Mouse (Mus musculus) stomach, embryonic 14.5 days (tissue): Measurements from ENCODE around the gene Itih2. TPM values are rescaled to one million over a fixed set of nuclear protein-coding genes. Genes with fewer than 3 reads are reported as not detected.

Experiments
- ATAC-seq: fragments of 200-750 bp; cut with Nextera tagmentation; 2 replicates; pipeline ENCODE4 v1.8.0; 2017; ENCODE audit warnings: low read depth, moderate TSS enrichment; ENCODE audit not compliant: insufficient number of reproducible peaks, insufficient read depth, low FRiP score
- H3K27ac ChIP-seq: fragments of 300-500 bp; sonication (generic); 2 replicates; pipeline ENCODE4 v1.5.1; 2014; ENCODE audit warnings: mild to moderate bottlenecking, low read length, moderate library complexity, mixed read lengths
- H3K27me3 ChIP-seq: fragments of 300-500 bp; sonication (generic); 2 replicates; pipeline ENCODE4 v1.6.1; 2014; ENCODE audit warnings: low read length, control low read depth, mixed read lengths; ENCODE audit not compliant: control insufficient read depth, insufficient read depth
- H3K36me3 ChIP-seq: fragments of 300-500 bp; sonication (generic); 2 replicates; pipeline ENCODE4 v1.6.1; 2014; ENCODE audit warnings: mild to moderate bottlenecking, control low read depth, low read length, moderate library complexity, mixed read lengths; ENCODE audit not compliant: control insufficient read depth, insufficient read depth
- H3K4me1 ChIP-seq: fragments of 300-500 bp; sonication (generic); 2 replicates; pipeline ENCODE4 v1.6.1; 2014; ENCODE audit warnings: low read length, control low read depth, mixed read lengths; ENCODE audit not compliant: control insufficient read depth, insufficient read depth
- H3K4me2 ChIP-seq: fragments of 300-500 bp; sonication (generic); replicated peaks from 2 replicates; pipeline ENCODE4 v1.6.1; 2014; ENCODE audit warnings: low read depth, low read length, control low read depth
- H3K4me3 ChIP-seq: fragments of 300-500 bp; sonication (generic); 2 replicates; pipeline ENCODE4 v1.5.1; 2014; ENCODE audit warnings: low read depth, low read length, control low read depth
- H3K9ac ChIP-seq: fragments of 300-500 bp; sonication (generic); replicated peaks from 2 replicates; pipeline ENCODE4 v1.6.1; 2014; ENCODE audit warnings: low read depth, mild to moderate bottlenecking, control low read depth, low read length, moderate library complexity, mixed read lengths
- H3K9me3 ChIP-seq: fragments of 300-500 bp; sonication (generic); 2 replicates; pipeline ENCODE4 v1.6.1; 2016; ENCODE audit warnings: low read depth, low read length, control low read depth; ENCODE audit not compliant: control insufficient read depth
- WGBS: fragments of 180-500 bp; shearing (Covaris S2); extraction: QIAGEN DNeasy Blood & Tissue Kit; methylation state at CpG from one replicate; pipeline ENCODE4 v1.1.7; 2014; 5-methylcytosine and 5-hydroxymethylcytosine counted together
- polyA plus RNA-seq: library from polyadenylated mRNA; unstranded; fragments of >200 nt; fragmentation: Nextera tagmentation; extraction: Ambion mirVana; gene quantifications from 2 replicates; pipeline ENCODE4 v1.2.1, GENCODE M21; 2014

Gene Itih2
- polyA plus RNA-seq, 1 experiment from 2014 or later: 7.7 TPM

GRCm38 (mm10) chr2:10130341-10130990, 730 bp downstream of the Itih2 start:
- Histone ChIP-seq H3K9me3 (no peaks in the 10 kb centered on the region), H3K4me2 (no peak overlapping the region), H3K27ac (peak overlapping the region; percentile 59; the same call in 1 of the 2 replicates), H3K9ac (no peak overlapping the region), H3K4me3 (no peak overlapping the region), H3K4me1 (no peaks in the 10 kb centered on the region), H3K36me3 (no peaks in the 10 kb centered on the region), H3K27me3 (no peaks in the 10 kb centered on the region)
- 0 out of 2 replicates have a peak, but pooled peaks have one; percentile 28 for ATAC-seq
- 41% methylated on average over 8 of the region's 8 CpGs for WGBS

GRCm38 (mm10) chr2:10128571-10128970, 2.6 kb downstream of the Itih2 start:
- H3K4me1 ChIP-seq: no peaks in the 10 kb centered on the region
- H3K9ac ChIP-seq: no peak overlapping the region
- no peaks in the 10 kb centered on the region for H3K27me3 ChIP-seq
- no peak overlapping the region for H3K27ac ChIP-seq
- 70% methylated on average over 4 of the region's 4 CpGs for WGBS
- ATAC-seq: no peak
- H3K4me3 ChIP-seq: no peak overlapping the region
- no peaks in the 10 kb centered on the region for H3K36me3 ChIP-seq
- H3K9me3 ChIP-seq: no peaks in the 10 kb centered on the region
- H3K4me2 ChIP-seq: no peak overlapping the region

- no peak overlapping the region for H3K9ac ChIP-seq
- no peaks in the 10 kb centered on the region for H3K27me3 ChIP-seq
- no peak overlapping the region for H3K27ac ChIP-seq
- no peaks in the 10 kb centered on the region for H3K4me1 ChIP-seq
- H3K4me2 ChIP-seq: no peak overlapping the region
- no peak overlapping the region for H3K4me3 ChIP-seq
- no peak for ATAC-seq
- no peaks in the 10 kb centered on the region for H3K36me3 ChIP-seq
- WGBS: 86% methylated on average over 5 of the region's 5 CpGs
- H3K9me3 ChIP-seq: no peaks in the 10 kb centered on the region
Measured at GRCm38 (mm10) chr2:10127471-10127870, 3.7 kb downstream of the Itih2 start.

- no peaks in the 10 kb centered on the region for H3K36me3 ChIP-seq
- no peaks in the 10 kb centered on the region for H3K4me1 ChIP-seq
- 89% methylated on average over 4 of the region's 4 CpGs for WGBS
- H3K27ac ChIP-seq: no peak overlapping the region
- no peak overlapping the region for H3K4me3 ChIP-seq
- H3K9ac ChIP-seq: no peak overlapping the region
- H3K27me3 ChIP-seq: no peaks in the 10 kb centered on the region
- no peaks in the 10 kb centered on the region for H3K9me3 ChIP-seq
- H3K4me2 ChIP-seq: no peak overlapping the region
- ATAC-seq: no peak
Measured at GRCm38 (mm10) chr2:10126122-10126521, 5.1 kb downstream of the Itih2 start.

- 58% methylated on average over 3 of the region's 3 CpGs for WGBS
- H3K27ac ChIP-seq: no peak overlapping the region
Measured at GRCm38 (mm10) chr2:10121826-10122225, 9.4 kb downstream of the Itih2 start.

GRCm38 (mm10) chr2:10119276-10119675, 11.9 kb downstream of the Itih2 start:
- Histone ChIP-seq H3K27ac (no peak overlapping the region), H3K27me3 (no peaks in the 10 kb centered on the region), H3K36me3 (no peaks in the 10 kb centered on the region), H3K9ac (no peak overlapping the region), H3K9me3 (no peaks in the 10 kb centered on the region), H3K4me1 (no peaks in the 10 kb centered on the region), H3K4me2 (no peak overlapping the region), H3K4me3 (no peak overlapping the region)
- no peak for ATAC-seq
- WGBS: 78% methylated on average over 8 of the region's 8 CpGs

More at GRCm38 (mm10) chr2:10121826-10122225, 9.4 kb downstream of the Itih2 start:
- no peak overlapping the region for H3K4me3 ChIP-seq
- H3K27me3 ChIP-seq: no peaks in the 10 kb centered on the region
- no peak overlapping the region for H3K9ac ChIP-seq
- ATAC-seq: no peak
- no peaks in the 10 kb centered on the region for H3K9me3 ChIP-seq
- H3K36me3 ChIP-seq: no peaks in the 10 kb centered on the region
- H3K4me2 ChIP-seq: no peak overlapping the region
- no peaks in the 10 kb centered on the region for H3K4me1 ChIP-seq

- Histone ChIP-seq H3K4me1 (no peaks in the 10 kb centered on the region), H3K9ac (no peak overlapping the region), H3K36me3 (no peaks in the 10 kb centered on the region), H3K27ac (no peak overlapping the region), H3K9me3 (no peaks in the 10 kb centered on the region), H3K27me3 (no peaks in the 10 kb centered on the region), H3K4me2 (no peak overlapping the region), H3K4me3 (no peak overlapping the region)
- no peak for ATAC-seq
- WGBS: 52% methylated on average over 1 of the region's 1 CpGs
Measured at GRCm38 (mm10) chr2:10118751-10119150, 12.4 kb downstream of the Itih2 start.

GRCm38 (mm10) chr2:10108535-10109189, 22.5 kb downstream of the Itih2 start:
- no peak overlapping the region for H3K4me3 ChIP-seq
- H3K4me1 ChIP-seq: no peaks in the 10 kb centered on the region
- no peaks in the 10 kb centered on the region for H3K36me3 ChIP-seq
- 60% methylated on average over 6 of the region's 6 CpGs for WGBS
- H3K9ac ChIP-seq: no peak overlapping the region
- ATAC-seq: no peak
- no peaks in the 10 kb centered on the region for H3K27me3 ChIP-seq
- no peak overlapping the region for H3K4me2 ChIP-seq
- no peaks in the 10 kb centered on the region for H3K9me3 ChIP-seq
- no peak overlapping the region for H3K27ac ChIP-seq
